Mouse (Mus musculus): ENCODE results near the gene Slc6a6.

- TF ChIP-seq ETS1 (conservative IDR thresholded peaks at IDR 0.05; ENCODE audit: low read depth, low read length), result no peak
- no peak for TF ChIP-seq ELF1 (IDR thresholded peaks at IDR 0.05; ENCODE audit: low read depth, low read length)
- TF ChIP-seq SMC3 (IDR thresholded peaks at IDR 0.05; ENCODE audit: low read depth, low read length), result no peak
- TF ChIP-seq SIN3A (IDR thresholded peaks at IDR 0.05; ENCODE audit: low read length), result no peak
Observed at GRCm38 (mm10) chr6:91674757-91675350, 9.0 kb upstream of the Slc6a6 start.
